Mouse (Mus musculus): Measurements from ENCODE around the gene Pmepa1. TPM values are rescaled to one million over a fixed set of nuclear protein-coding genes. Genes with fewer than 3 reads are reported as not detected.
A peak's percentile ranks its signal among the peaks of the same experiment; 100 is the strongest.

Gene Pmepa1
- total RNA-seq, 2 experiments from 2014 or later: 20.0 to 24.4 TPM

- Histone ChIP-seq H3K4me3 (no peak overlapping the region), H3K27ac (no peak overlapping the region)
- TF ChIP-seq CTCF (IDR thresholded peaks at IDR 0.05): no peak
- no peak for DNase-seq
- intact Hi-C loops (cut with DNase I): no loop called here
These were observed 27.5 kb downstream of the Pmepa1 start for GRCm38 (mm10) chr2:173248822-173249221.

DNA sequence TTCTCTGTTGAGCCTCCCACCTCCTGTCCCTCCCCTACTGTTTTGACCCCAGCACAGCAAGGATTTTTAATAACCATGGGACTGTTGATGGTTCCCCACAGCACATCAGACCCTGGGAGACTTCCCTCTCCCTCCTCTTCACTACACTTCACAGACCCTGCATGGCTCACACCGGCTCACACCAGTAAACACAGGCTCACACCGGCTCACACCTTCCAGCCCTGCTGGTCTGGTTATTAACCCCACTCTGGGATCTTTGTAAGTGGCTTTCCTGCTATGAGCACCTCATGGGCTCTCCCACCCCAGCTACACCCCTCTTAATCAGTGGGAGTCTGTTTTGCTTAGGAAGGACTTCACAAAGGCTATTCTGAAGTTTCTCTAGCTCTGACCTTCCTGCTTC, 28.4 kb downstream of the Pmepa1 start:
- no peak for TF ChIP-seq CTCF (IDR thresholded peaks at IDR 0.05)
- DNase-seq: no peak
- no peak overlapping the region for H3K27ac ChIP-seq
- intact Hi-C loops (cut with DNase I): no loop called here
- no peak overlapping the region for H3K4me3 ChIP-seq

DNA sequence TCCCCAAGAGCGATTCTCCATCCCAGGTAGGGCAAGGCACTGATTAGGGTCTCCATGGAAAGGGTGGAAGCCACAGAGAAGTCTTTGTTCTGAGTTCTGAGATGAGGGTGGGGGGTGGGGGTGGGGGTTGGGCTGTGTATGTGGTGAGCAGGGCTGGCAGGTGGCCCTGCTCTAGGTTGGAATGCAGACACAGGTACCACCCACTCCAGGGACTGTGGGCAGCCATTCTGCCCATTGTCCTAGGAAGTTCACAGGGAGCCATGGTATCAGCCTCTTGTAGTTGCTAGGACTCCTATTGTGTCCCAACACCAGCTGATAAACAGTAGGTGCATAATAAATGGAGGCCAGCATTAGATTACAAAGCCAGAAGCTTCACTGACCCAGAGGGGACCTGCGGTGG, 29.1 kb downstream of the Pmepa1 start:
- no peak overlapping the region for H3K4me3 ChIP-seq
- no peak for TF ChIP-seq CTCF (IDR thresholded peaks at IDR 0.05)
- intact Hi-C loops (cut with DNase I): no loop called here
- no peak overlapping the region for H3K27ac ChIP-seq
- no peak for DNase-seq

GRCm38 (mm10) chr2:173246688-173247087, 29.6 kb downstream of the Pmepa1 start:
- intact Hi-C loops (cut with DNase I): no loop called here
- no peak for TF ChIP-seq CTCF (IDR thresholded peaks at IDR 0.05)
- no peak for DNase-seq

DNA sequence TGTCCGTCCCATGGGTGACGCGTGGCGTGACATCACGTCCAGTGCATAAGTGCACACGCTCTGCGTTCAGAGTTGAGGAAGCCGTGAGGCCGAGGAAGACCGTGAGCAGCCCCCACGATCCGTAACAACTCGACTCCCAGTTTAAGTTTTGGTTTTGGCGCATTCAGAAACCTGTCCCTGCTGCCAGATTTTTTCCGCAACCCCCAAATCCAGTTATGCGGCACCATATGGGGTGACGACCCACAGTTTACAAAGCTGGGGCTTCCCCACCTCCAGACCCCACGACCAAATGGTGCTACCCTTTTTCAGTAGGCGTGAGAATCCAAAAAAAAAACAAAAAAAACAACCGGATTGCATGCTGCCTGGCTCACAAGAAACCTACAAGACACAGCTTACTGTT, 31.1 kb downstream of the Pmepa1 start:
- intact Hi-C loops (cut with DNase I): no loop called here
- no peak for DNase-seq
- no peak for TF ChIP-seq CTCF (IDR thresholded peaks at IDR 0.05)
- Histone ChIP-seq H3K4me3 (no peak overlapping the region), H3K27ac (no peak overlapping the region)

More at GRCm38 (mm10) chr2:173246688-173247087, 29.6 kb downstream of the Pmepa1 start:
- H3K4me3 ChIP-seq: no peak overlapping the region
- H3K27ac ChIP-seq: no peak overlapping the region

GRCm38 (mm10) chr2:173244108-173244507, 32.2 kb downstream of the Pmepa1 start:
- intact Hi-C loops (cut with DNase I): loop anchor here (5.0 kb wide), 1 partner anchor 33 kb away; the partner anchor contains the start of gene Pmepa1
- Histone ChIP-seq H3K27ac (no peak overlapping the region), H3K4me3 (no peak overlapping the region)
- DNase-seq: no peak
- no peak for TF ChIP-seq CTCF (IDR thresholded peaks at IDR 0.05)

DNA sequence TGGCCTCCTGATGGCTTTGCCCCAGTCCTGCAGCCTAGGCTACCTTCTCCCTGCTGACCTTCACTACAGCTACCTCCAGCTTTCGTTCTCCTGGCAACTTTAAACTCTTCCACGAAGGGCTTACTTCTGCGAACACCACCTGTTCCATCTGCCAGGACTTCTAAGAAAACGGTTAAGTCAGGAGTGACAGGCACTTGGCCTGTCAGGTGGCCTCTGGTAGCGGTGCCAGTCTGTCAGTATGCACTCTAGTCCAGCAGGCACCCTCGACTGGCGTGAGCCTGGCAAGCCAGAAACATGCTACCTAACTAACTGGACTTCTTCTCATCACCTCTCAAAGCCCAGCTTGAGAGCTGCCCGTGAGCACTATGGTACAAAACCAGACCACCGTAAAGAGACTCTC, 32.7 kb downstream of the Pmepa1 start:
- Histone ChIP-seq H3K4me3 (no peak overlapping the region), H3K27ac (no peak overlapping the region; the same call in 1 of the 2 replicates)
- peak; percentile 86 for DNase-seq
- intact Hi-C loops (cut with DNase I): loop anchor here (1.0 to 5.0 kb wide), 3 partner anchors 13 to 65 kb away; partner anchors contain the start of gene Pmepa1
- TF ChIP-seq CTCF (IDR thresholded peaks at IDR 0.05): no peak

DNA sequence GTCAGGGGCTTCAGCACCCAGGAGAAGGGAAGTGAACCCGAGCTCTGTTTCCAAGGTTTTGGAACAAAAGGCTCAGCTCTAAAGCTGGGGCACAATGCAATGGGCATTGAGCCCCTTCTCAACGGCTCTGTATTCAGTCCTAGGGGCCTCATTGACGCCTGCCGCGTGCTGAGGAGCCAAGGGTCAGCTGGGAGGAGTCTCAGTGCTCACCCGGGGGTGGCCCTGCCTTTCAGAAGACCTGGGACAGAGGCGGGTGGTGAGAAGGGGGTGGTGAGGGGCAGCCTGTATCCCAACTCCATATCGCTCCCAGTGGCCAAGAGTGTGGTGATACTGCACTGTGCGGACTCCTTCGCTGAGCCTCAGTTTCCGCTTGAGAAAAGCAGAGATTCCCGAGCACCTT, 33.5 kb downstream of the Pmepa1 start:
- no peak for TF ChIP-seq CTCF (IDR thresholded peaks at IDR 0.05)
- H3K27ac ChIP-seq: no peak overlapping the region
- intact Hi-C loops (cut with DNase I): loop anchor here (1.0 to 5.0 kb wide), 3 partner anchors 14 to 65 kb away; partner anchors contain the start of gene Pmepa1

GRCm38 (mm10) chr2:173240738-173241137, 35.6 kb downstream of the Pmepa1 start:
- DNase-seq: no peak
- H3K4me3 ChIP-seq: no peak overlapping the region
- TF ChIP-seq CTCF (IDR thresholded peaks at IDR 0.05): no peak
- no peak overlapping the region for H3K27ac ChIP-seq
- intact Hi-C loops (cut with DNase I): loop anchor here (5.0 kb wide), 1 partner anchor 37 kb away; the partner anchor contains the start of gene Pmepa1

More for the DNA sequence above, 33.5 kb downstream of the Pmepa1 start:
- no peak overlapping the region for H3K4me3 ChIP-seq
- no peak for DNase-seq

GRCm38 (mm10) chr2:173238522-173238921, 37.8 kb downstream of the Pmepa1 start:
- intact Hi-C loops (cut with DNase I): no loop called here
- H3K27ac ChIP-seq: no peak overlapping the region
- no peak for TF ChIP-seq CTCF (IDR thresholded peaks at IDR 0.05)
- no peak overlapping the region for H3K4me3 ChIP-seq
- DNase-seq: no peak

DNA sequence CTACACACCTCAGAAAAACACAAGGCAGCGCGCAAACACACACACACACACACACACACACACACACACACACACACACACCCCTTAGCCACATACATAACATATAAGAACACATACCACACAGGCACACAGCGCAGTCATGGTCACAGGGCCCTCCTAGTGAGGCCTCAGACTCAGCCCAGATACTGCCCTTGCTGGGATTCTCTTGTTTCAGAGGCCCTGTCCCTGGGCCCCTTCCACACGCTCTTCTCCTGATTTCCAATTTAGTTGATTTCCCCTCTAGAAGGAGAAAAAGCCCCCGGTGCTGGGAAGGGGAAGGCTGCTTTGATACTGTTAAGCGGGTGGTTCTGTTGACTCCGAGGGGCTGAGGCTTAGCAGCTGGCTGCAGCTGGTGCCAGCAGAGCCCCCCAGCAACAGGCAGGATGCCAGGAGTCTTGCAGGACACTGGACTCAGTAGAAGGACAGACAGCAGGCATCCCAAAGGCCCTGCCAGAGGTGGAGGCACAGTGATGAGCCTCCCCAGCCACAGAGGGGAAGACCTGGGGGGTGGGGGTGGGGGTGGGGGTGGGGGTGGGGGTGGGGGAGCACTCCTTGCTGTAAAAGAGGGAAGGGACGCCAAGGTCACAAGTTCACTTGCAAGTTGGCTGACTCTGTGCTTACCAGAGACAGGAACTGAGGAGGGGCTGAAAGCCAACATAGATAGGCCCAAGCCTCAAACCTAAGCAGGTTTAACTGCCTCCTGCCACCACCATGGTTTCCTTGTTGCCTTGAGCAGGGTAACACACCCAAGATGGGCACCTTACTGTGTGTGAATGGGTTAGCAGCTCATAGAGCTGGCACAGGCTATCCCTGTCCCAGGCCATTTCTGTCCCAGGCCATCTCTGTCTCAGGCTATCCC, 40.6 kb downstream of the Pmepa1 start:
- intact Hi-C loops (cut with DNase I): no loop called here
- no peak for DNase-seq

GRCm38 (mm10) chr2:173232766-173233099, 43.6 kb downstream of the Pmepa1 start:
- intact Hi-C loops (cut with DNase I): no loop called here
- no peak for DNase-seq
- H3K27ac ChIP-seq: no peak overlapping the region
- TF ChIP-seq CTCF (IDR thresholded peaks at IDR 0.05): peak; percentile 18; the same call in 1 of the 2 replicates
- H3K4me3 ChIP-seq: no peak overlapping the region

More for the DNA sequence above, 40.6 kb downstream of the Pmepa1 start:
- H3K4me3 ChIP-seq: no peak overlapping the region
- H3K27ac ChIP-seq: no peak overlapping the region
- no peak for TF ChIP-seq CTCF (IDR thresholded peaks at IDR 0.05)

DNA sequence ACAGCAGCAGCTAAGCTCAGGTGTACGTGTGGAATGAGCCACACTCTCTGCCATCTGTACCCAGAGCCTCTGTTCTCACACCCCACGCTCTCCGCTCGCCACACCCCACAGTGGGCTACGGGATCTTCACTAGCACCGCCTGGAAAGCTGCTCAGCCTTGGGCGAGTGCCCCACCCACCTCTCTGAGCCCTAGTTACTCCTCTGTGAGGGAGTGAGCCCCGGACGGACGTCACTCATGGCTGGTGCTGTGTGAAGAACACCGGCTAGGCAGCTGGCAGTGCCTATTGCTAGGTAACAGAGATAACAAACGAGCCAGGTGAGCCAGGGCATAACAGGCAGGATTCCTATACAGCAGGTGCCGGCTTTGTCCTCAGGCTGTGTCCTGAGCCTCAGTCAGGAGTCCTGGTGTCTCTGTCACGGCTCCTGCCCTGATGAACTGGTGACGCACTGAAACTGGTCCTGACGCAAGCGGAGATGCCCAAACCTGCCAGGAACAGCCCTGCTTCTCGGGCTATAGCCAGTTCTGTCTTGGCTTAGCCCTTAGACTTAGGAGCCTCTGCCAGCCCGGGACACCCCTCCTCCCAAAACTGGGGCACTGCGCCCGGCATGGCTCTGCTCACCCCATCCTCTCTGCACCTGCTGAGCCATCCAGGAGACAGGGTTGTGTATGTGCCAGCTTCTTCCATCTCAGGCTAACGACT, 44.1 kb downstream of the Pmepa1 start:
- intact Hi-C loops (cut with DNase I): no loop called here
- TF ChIP-seq CTCF (IDR thresholded peaks at IDR 0.05): no peak
- Histone ChIP-seq H3K27ac (no peak overlapping the region), H3K4me3 (no peak overlapping the region)
- DNase-seq: peak; percentile 42

All from gastrocnemius, adult 2 months (tissue).